Mouse (Mus musculus) heart, embryonic 12.5 days (tissue): ENCODE data around the gene Msto1. TPM values are rescaled to one million over a fixed set of nuclear protein-coding genes. Genes with fewer than 3 reads are reported as not detected.
A peak's percentile ranks its signal among the peaks of the same experiment; 100 is the strongest.
"Not testable (repeated sequence)": the region's sequence is repeated elsewhere in the genome, so short reads cannot be mapped to it uniquely, and the experiment has no call there.

Experiments used
- ATAC-seq: fragments of 200-750 bp; cut with Nextera tagmentation; 2 replicates; pipeline ENCODE4 v1.8.0; 2017; ENCODE audit warnings: moderate TSS enrichment, moderate library complexity; ENCODE audit not compliant: insufficient number of reproducible peaks, low FRiP score
- H3K27ac ChIP-seq: fragments of 300-500 bp; sonication (generic); 2 replicates; pipeline ENCODE4 v1.5.1; 2016; ENCODE audit warnings: mild to moderate bottlenecking, moderate library complexity; ENCODE audit not compliant: poor library complexity, severe bottlenecking
- H3K27me3 ChIP-seq: fragments of 300-500 bp; sonication (generic); replicated peaks from 2 replicates; pipeline ENCODE4 v1.6.1; 2016; ENCODE audit warnings: mild to moderate bottlenecking, moderate library complexity
- H3K36me3 ChIP-seq: fragments of 300-500 bp; sonication (generic); 2 replicates; pipeline ENCODE4 v1.6.1; 2016; ENCODE audit warnings: mild to moderate bottlenecking, moderate library complexity
- H3K4me1 ChIP-seq: fragments of 300-500 bp; sonication (generic); replicated peaks from 2 replicates; pipeline ENCODE4 v1.6.1; 2016; ENCODE audit warnings: mild to moderate bottlenecking
- H3K4me2 ChIP-seq: fragments of 300-500 bp; sonication (generic); 2 replicates; pipeline ENCODE4 v1.6.1; 2016; ENCODE audit warnings: mild to moderate bottlenecking, moderate library complexity
- H3K4me3 ChIP-seq: fragments of 300-500 bp; sonication (generic); 2 replicates; pipeline ENCODE4 v1.5.1; 2016; ENCODE audit warnings: mild to moderate bottlenecking
- H3K9ac ChIP-seq: fragments of 300-500 bp; sonication (generic); 2 replicates; pipeline ENCODE4 v1.6.1; 2016; ENCODE audit warnings: mild to moderate bottlenecking, moderate library complexity
- H3K9me3 ChIP-seq: fragments of 300-500 bp; sonication (generic); replicated peaks from 2 replicates; pipeline ENCODE4 v1.6.1; 2016; ENCODE audit warnings: mild to moderate bottlenecking, moderate library complexity
- WGBS: fragments of 180-500 bp; shearing (Covaris S2); methylation state at CpG from one replicate; pipeline ENCODE4 v1.1.7; 2016; 5-methylcytosine and 5-hydroxymethylcytosine counted together
- polyA plus RNA-seq: library from polyadenylated mRNA; unstranded; fragments of >200 nt; fragmentation: Nextera tagmentation; extraction: Ambion mirVana; gene quantifications from 2 replicates; pipeline ENCODE4 v1.2.1, GENCODE M21; 2016

The Msto1 gene
- 48.9 and 52.4 TPM in 2 replicates for polyA plus RNA-seq

DNA sequence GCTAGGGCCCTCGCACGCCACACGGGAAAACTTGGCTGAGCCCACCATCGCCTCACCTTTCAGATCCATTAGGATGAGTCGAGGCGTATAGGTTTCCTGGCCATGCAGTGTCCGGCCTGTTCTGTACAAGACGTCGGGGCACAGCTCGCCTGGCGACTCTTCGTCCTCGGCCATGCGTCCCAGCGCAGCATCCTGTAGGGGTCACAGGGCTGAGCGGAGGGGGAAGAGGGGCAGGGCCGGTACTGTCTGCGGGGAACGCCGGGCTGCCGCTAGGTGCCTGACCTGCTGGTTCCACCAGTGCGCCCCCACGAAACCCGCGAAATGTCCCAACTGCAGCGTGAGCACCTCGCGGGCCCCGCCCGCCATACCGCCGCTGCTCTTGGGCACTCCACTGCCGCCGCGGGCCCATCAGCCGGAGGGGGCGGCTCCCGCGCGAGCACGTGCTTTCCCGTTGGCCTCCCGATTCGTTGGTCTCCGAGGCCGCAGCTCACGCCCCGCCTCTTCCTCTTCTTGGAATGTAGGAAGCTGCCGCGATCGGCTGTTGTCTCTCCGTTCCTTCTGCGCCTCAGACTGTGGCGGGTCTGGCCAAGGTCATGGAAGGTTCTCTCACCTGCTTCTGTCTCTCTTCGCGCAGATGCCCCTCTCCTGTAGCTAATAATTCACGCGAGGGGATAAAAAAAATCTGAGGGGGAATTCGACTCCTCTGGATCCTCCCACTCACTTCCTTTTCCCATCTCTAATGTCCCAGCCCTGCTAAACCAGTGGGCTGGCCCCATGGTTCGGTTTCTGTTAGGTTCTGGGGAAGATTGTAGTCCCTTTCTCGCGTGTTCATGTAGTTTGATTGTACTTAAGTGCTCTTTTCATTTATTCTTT, at the start of gene Msto1:
Gene Msto1, minus strand, starts transcription at position 489 of the 873 bp plus-strand sequence.
- Histone ChIP-seq H3K36me3 (peaks cover 40% of the 10 kb centered on the region), H3K4me1 (peaks cover 14% of the 10 kb centered on the region), H3K4me2 (peak within 1 kb of the TSS; percentile 83), H3K27me3 (no peaks in the 10 kb centered on the region), H3K9ac (peak within 1 kb of the TSS; percentile 89), H3K9me3 (no peaks in the 10 kb centered on the region), H3K27ac (peak within 1 kb of the TSS; percentile 76), H3K4me3 (peak within 1 kb of the TSS; percentile 80)
- under 1% methylated on average over 62 of the region's 62 CpGs for WGBS
- ATAC-seq = peak; percentile 98

DNA sequence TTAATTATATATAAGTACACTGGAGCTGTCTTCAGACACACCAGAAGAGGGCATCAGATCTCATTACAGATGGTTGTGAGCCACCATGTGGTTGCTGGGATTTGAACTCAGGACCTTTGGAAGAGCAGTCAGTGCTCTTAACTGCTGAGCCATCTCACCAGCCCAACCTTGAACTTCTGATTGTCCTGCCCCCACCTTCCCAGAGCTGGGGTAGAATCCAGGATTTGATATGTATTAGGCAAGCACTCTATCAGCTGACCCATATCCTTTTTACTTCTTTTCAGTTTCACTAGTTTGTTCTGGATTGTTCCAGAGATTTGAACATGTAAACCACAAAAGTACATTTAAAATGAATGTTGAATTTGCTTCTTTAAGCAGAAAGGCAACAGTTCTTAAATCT, 49.4 kb upstream of the Msto1 start:
- H3K9me3 ChIP-seq, H3K4me1 ChIP-seq, H3K4me3 ChIP-seq, H3K27ac ChIP-seq, H3K27me3 ChIP-seq, ATAC-seq, H3K4me2 ChIP-seq, H3K9ac ChIP-seq: not testable (repeated sequence)
- H3K36me3 ChIP-seq = peaks cover 17% of the 10 kb centered on the region

DNA sequence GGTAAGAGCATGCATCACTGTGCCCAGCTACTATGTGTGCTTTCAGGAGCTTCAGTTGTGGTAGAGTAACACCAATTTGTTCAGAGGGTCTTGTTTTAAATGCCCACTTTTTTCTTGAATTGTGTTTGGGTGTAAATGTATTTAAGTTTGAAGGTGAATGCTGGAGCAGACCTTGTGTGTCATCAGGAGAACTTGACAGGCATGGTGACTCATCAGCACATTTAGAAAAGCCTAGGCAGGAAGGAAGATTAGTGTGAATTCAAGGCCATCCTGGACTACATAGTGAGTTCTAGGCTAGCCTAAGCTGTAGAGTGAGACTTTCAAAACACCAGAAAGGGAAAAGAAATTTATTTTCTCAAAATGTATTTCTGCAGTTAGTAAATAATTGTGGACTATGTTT, 39.9 kb upstream of the Msto1 start:
- no peaks in the 10 kb centered on the region for H3K9me3 ChIP-seq
- ATAC-seq = no peak
- H3K4me1 ChIP-seq = peaks cover 30% of the 10 kb centered on the region
- no peak overlapping the region for H3K9ac ChIP-seq
- no peak overlapping the region for H3K4me3 ChIP-seq
- H3K36me3 ChIP-seq = no peaks in the 10 kb centered on the region
- H3K4me2 ChIP-seq = no peak overlapping the region
- H3K27me3 ChIP-seq = no peaks in the 10 kb centered on the region
- H3K27ac ChIP-seq = no peak overlapping the region

DNA sequence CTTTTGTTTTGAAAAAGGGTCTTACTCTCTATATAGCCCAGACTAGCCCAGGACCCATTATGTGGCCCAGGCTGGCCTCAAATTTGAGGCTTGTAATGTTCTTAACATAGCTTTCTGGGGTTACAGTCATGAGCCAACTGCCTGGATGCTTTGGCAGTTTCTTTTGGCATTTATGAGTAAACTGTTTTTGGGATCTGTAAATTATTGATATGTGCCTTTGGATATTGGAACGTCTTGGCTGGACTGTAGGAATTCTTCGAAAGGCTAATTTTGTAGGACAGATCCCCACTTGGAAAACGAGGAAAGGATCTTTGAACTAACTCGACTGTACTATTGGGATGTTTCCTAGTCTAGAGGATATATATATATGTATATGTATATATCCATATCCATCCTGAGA, 39.4 kb upstream of the Msto1 start:
- Histone ChIP-seq H3K27ac (no peak overlapping the region), H3K27me3 (no peaks in the 10 kb centered on the region), H3K4me3 (no peak overlapping the region), H3K4me1 (peaks cover 33% of the 10 kb centered on the region), H3K36me3 (no peaks in the 10 kb centered on the region), H3K9me3 (no peaks in the 10 kb centered on the region), H3K9ac (no peak overlapping the region), H3K4me2 (no peak overlapping the region)
- ATAC-seq = no peak
- WGBS = 80% methylated on average over 4 of the region's 4 CpGs

DNA sequence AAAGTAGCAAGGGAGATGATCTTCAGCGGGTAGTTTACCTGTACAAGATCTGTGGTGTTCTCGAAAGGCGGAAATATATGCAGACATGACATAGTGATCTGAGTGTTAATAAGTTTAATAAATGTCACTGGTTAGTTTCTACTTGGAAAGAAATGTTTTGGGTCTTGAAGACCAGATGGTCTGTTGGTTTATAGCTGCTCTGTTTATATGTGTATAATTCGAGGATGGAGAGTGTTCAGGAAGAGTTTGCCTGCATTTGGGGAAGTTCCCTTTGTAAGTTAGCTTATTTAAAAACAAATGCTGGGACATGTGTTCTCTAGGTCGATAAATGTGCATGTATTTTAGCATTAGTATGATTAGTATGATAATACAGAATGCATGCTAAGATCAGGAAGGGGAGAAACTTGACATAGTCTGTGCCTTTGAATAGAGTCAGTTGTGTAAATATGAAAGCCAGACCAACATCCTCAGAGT, 37.6 kb upstream of the Msto1 start:
- peak overlapping the region; percentile 86 for H3K4me3 ChIP-seq
- ATAC-seq = no peak
- 3% methylated on average over 5 of the region's 5 CpGs for WGBS
- no peaks in the 10 kb centered on the region for H3K27me3 ChIP-seq
- peak overlapping the region; percentile 99 for H3K27ac ChIP-seq
- H3K4me1 ChIP-seq = peaks cover 32% of the 10 kb centered on the region
- no peaks in the 10 kb centered on the region for H3K36me3 ChIP-seq
- no peaks in the 10 kb centered on the region for H3K9me3 ChIP-seq
- peak overlapping the region; percentile 98 for H3K9ac ChIP-seq
- H3K4me2 ChIP-seq = peak overlapping the region; percentile 80

DNA sequence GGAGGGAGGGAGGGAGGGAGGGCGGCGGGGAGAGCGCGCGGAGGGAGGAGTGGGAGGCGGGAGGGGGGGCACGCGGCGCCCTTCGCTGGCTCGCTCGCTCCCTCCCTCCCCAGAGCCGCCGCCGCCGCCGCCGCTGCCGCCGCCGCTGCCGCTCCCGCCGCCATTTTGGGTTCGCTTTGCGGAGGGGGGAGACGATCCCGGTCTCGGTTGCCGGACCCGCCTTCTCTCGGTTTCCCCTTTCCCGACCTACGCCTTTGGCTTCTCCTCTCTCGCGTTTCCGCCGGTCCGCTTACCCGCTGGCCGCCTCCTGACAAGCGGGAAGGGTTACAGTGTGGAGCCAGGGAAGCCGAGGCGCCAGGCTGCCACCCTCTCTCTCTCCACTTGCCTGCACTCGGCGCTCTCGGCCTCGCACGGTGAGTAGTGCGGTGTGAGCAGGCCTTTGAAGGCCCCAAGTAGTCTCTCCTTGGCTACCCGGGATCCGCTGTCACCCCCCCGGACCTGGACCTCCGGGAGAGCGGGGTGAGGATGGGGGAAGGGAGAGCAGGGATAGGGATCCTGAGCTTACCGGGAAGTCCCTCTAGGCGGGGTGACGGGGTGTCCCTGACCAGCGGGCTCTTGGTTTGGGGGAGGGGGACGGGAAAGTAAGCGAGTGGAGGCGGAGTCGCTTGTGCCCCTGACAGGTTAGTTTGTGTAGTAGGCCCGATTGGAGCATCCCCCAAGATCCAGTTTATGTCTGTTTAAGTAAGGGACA, 37.0 kb upstream of the Msto1 start, which contains the start of the genes Ash1l and Dap3:
Gene Ash1l, plus strand, starts transcription at position 47 of the 751 bp plus-strand sequence.
Gene Dap3, minus strand, starts transcription at position 606 of the 751 bp plus-strand sequence.
- WGBS = under 1% methylated on average over 39 of the region's 64 CpGs

DNA sequence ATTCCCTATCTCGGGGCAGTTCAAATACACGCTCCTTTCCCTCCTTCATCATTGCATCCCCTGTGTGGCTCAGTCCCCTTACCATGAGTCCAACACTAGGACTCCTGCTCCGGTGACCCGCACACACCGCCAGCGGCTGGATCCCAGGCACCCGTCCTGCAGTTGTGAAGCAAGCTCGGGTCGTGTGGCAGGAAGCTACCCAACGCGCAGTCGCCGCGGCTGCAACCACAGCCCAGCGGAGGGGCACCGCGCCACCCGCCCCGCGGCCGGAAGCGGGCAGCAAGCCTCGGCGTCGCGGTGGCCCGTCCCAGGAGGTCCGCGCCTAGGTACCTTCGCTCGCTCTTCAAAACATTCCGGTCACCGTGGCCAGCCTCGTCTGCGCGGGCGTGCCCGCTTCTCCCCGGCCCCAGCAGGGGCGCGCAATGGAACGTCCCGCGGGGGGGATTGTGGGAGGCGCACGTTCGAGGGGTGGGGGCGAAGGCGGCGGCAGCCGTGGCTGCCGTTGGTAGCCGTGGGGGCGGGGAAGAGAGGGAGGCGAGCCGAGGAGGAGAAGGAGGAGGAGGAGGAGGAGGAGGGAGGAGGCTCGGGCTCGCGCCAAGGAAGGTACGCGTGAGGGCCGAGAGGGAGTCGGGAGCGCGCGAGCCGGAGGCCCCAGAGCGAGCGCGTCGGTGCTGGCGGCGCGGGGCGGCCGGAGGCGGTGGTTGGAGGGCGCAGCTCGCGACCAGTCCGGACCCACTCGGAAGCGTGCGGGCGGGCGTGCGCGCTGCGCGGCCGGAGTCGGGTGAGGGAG, 36.2 kb upstream of the Msto1 start:
- Histone ChIP-seq H3K27me3 (no peaks in the 10 kb centered on the region), H3K36me3 (no peaks in the 10 kb centered on the region), H3K27ac (peak overlapping the region; percentile 99), H3K9me3 (no peaks in the 10 kb centered on the region), H3K4me3 (peak overlapping the region; percentile 86), H3K9ac (peak overlapping the region; percentile 98), H3K4me2 (peak overlapping the region; percentile 80), H3K4me1 (peaks cover 26% of the 10 kb centered on the region)
- peak; percentile 91 for ATAC-seq
- WGBS = under 1% methylated on average over 75 of the region's 92 CpGs

More for the DNA sequence above, 37.0 kb upstream of the Msto1 start, which contains the start of the genes Ash1l and Dap3:
- H3K9me3 ChIP-seq = no peaks in the 10 kb centered on the region
- peak within 1 kb of the TSS; percentile 80 for H3K4me2 ChIP-seq
- H3K27ac ChIP-seq = peak within 1 kb of the TSS; percentile 99
- H3K27me3 ChIP-seq = no peaks in the 10 kb centered on the region
- H3K36me3 ChIP-seq = no peaks in the 10 kb centered on the region
- H3K4me1 ChIP-seq = peaks cover 27% of the 10 kb centered on the region
- H3K9ac ChIP-seq = peak within 1 kb of the TSS; percentile 98
- ATAC-seq = peak; percentile 78
- H3K4me3 ChIP-seq = peak within 1 kb of the TSS; percentile 86

DNA sequence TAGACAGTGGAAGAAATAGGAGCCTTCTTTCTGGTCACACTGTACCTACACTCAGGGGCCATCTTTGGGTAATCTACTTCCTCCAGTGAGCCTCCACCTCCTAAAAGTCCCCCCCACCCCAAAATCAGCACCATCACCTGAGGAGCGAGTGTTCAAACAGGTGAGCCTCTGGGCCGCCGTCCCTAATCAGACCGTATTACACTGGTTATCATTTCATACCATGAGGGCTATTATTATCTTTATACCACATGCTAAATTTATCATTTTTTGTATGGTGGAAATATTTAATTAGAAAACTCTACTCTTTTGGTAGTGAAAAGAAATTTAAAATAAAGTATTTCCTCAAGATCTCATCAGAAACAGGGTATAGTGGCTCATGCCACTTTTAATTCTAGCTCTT, 30.3 kb upstream of the Msto1 start:
- H3K27ac ChIP-seq = no peak overlapping the region
- ATAC-seq = no peak
- H3K9ac ChIP-seq = no peak overlapping the region
- WGBS = 92% methylated on average over 4 of the region's 4 CpGs
- no peak overlapping the region for H3K4me2 ChIP-seq
- H3K36me3 ChIP-seq = peaks cover 26% of the 10 kb centered on the region
- H3K4me1 ChIP-seq = peaks cover 7% of the 10 kb centered on the region
- H3K4me3 ChIP-seq = no peak overlapping the region
- no peaks in the 10 kb centered on the region for H3K9me3 ChIP-seq
- H3K27me3 ChIP-seq = no peaks in the 10 kb centered on the region

DNA sequence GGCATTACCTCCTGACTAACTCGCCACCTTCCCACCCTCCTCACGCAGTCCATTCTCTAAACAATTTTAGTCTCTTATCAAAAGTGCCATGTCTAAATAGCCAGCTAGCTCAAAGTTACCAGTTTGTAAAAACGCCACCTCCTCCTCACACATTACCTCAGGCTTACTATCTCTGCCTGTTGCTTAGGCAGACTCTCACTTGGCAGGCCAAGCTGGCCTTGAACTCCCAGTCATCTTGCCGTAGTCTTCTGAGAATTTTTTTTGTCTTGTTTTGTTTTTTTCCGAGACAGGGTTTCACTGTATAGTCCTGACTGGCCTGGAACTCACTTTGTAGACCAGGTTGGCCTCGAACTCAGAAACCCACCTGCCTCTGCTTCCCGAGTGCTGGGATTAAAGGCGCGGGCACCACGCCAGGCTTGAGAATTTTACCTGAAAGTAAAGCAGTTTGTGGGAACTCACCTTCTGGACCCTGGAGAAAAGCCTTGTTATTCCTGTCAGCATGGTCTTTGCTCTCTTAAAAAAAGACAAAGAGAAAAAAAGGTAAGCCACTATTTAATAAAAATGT, 28.6 kb upstream of the Msto1 start:
- Histone ChIP-seq H3K27ac (no peak overlapping the region), H3K4me3 (no peak overlapping the region), H3K27me3 (no peaks in the 10 kb centered on the region), H3K9ac (no peak overlapping the region), H3K4me1 (no peaks in the 10 kb centered on the region), H3K9me3 (no peaks in the 10 kb centered on the region), H3K36me3 (peaks cover 35% of the 10 kb centered on the region), H3K4me2 (no peak overlapping the region)
- ATAC-seq = no peak
- WGBS = 90% methylated on average over 10 of the region's 10 CpGs

DNA sequence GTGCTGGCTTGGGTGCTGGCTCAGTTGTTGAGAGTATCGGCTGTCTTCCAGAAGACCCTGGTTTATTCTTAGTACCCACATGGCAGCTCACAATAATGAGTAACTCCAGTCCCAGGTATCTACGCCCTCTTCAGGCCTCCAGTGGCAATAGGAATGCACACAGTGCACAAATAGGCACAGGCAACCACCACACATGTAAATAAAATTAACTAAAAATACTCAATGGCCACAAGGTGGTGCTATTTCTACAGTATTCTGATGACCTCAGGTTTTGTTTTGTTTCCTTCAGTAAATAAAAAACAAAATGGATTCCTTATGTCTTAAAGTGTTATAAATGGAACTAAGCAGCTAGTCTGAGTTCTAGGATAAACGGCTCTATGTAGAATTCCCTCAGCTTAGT, 25.9 kb upstream of the Msto1 start:
- Histone ChIP-seq H3K9me3 (no peaks in the 10 kb centered on the region), H3K9ac (no peak overlapping the region), H3K36me3 (peaks cover 52% of the 10 kb centered on the region), H3K4me2 (no peak overlapping the region), H3K4me1 (no peaks in the 10 kb centered on the region), H3K27me3 (no peaks in the 10 kb centered on the region), H3K27ac (no peak overlapping the region), H3K4me3 (no peak overlapping the region)
- WGBS = 69% methylated on average over 3 of the region's 3 CpGs
- ATAC-seq = no peak
